Mouse (Mus musculus) kidney, adult 18-20 months (tissue): ENCODE measurements at regions not wholly inside any gene's neighbourhood (a gene's known extent, or its start where the extent isn't known, plus 50 kb on each side); places are given as distances from the start of the nearest gene placed in this dataset.

ENCODE experiments used
- DNase-seq: peaks from one replicate; pipeline ENCODE4 v3.0.0; 2021

DNA sequence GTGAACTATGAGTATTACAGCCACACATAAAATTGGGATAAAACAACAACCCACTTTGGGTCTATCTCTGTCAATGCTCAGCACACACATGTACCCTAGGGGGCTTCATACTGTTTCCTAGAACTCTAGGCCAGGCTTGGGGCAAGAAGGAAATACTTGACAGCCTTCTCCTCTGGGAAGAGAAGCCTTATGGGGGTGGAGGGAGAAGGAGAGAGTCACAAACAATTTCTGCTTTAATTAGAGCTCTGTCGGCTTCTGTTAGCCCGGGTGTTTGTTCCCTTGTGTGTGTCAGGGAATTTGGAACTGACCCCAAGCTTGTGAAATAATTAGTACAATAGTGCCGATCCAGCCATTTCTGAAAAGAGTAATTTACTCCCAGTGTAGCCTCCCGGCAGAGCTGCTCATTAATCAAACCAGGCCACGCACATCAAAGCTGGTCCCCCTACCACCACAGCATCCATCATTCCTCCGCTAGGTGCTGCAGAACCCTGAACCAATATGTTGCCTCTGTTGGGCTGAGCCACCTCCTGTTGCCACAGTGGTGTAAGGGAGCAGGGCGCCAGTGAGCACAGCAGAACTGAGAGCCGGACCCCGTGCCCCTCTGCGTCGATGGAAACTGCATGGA, 307.3 kb downstream of the Tmem114 start:
- DNase-seq, result no peak

DNA sequence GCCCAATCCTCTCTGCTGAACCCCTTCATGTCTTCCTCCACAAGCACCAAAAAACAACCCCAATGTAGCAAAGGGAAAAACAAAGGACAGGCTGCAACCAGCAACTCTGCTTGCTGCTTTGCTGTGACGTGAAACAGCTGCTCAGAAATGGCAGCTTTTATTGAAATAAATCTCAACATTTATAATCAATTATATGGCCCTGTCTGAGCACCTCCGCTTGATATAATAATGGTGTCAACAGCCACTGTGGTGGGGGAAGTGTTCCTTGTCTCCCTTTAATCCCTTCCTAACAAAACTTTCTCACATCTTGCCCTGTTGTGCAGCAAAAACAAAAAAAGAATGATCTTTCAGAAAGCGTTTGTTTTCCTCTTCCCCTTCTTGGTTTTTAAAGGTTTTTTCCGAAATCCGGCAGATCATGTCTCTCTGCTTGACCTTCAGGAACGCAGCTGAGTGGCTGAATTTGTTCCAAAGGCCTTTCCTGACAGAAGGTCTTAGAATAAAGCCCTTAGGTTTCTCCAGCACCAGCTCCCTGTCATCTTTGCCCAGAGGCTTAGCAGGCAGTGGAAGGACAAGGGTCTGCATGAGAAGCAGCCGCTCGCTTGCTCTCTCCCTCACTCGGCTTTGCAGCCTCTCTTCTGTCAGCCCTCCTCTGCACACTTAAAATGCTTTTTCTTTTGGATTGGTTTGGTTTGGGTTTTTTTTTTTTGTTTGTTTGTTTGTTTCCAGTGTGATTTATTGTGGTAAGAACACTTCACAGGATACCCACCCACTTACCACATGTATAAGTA, 313.4 kb downstream of the Tmem114 start:
- DNase-seq, result no peak

DNA sequence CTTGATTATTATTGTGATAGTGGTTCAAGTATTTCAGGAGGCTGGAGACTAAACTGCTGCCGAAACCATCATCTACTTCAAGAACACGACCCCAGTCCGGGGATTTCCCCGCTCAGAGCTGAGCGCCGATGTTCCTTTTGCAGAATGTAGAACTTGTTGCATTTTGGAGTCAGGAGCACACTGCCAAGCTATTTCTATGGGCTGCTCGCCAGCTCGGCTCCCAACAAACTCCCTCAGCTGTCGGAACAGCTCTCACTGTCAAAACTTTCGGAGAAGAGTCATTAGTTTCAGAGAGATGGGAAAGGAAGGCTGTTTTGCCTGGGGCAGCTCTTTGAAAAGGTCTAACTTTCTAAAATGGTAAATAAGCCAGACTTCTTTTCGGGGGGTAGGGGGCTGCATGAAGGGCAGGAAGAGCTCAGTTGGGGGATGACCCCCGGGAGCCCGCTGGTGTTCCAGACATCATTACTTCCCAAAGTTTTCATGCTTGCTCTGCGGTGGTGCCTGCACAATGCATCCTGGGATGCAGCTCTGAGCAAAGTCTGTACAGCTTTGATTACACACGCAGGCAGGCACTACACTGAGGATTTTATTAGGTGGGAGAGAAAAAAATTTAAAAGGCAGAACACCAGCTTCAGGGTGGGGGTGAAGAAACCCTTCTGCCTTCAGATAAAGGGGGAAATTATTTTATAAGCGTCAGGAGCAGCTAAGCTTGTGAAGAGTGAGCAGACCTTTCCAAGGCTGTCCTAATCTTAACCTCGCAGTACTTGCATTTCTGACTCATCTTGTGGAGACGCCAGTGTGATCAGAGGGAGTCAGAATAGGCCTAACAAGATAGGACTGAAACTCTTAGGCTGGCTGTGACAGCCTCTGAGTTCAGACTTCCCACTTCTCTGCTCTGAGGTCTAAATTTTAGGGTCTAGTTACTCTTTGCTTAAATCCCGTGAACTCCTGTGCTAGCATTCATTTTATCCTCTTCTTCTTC, 316.5 kb downstream of the Tmem114 start:
- no peak for DNase-seq

DNA sequence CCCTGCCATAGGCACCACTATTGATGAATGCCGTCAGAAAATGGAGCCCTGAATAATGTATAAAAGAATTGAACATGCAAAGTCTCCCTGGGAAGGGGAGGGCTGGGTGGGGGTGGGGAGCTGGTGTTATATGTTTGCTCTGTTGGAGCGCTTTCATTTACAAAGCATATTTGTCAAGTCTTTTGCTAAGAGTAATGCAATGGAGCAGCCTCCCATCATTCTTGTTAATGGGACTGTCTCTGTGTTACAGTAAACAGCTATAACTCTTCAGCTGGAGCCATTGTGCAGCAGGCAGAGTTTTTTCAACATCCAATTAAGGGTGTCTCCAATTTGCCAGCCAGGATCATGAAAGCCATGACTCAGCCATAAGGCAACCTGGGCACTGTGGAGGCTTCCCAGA, 345.9 kb downstream of the Tmem114 start:
- no peak for DNase-seq

DNA sequence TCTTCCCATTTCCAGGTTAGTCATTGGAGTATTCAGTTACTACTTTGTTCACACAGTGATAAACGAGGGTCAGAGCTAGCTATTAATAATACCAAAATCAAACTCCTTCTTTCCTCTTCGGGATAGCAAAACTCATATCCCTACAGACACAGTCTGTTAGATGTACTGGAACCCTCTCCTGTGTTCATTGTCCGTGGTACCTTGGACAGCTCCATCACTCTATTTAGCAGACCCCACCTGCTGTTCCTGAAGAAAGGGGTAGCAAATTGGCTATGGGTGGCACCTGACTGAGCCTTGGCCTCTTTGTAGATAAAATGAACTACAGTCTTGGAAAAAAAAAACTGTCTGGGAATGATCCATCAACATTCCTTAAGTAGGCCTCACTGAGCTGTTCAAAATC, 346.5 kb downstream of the Tmem114 start:
- DNase-seq, result no peak

DNA sequence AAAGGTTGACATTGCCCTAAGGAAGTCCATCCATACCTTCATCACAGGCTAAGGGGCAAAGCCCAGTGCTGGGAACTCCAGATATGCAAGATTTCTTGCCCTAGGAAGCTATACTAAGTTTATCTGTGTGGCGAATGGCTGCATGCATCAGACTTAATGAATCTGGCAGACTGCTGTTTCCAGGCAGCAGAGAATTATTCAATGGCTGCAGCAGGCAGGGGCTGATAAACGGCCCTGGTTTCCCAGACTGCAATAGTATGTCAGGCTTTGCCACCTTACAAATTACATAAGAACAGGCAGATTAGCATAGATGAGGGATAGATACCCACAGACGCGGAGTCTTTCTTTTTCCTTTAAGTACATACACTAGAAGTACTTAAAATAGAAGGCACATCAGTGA, 350.2 kb downstream of the Tmem114 start:
- DNase-seq, result no peak

DNA sequence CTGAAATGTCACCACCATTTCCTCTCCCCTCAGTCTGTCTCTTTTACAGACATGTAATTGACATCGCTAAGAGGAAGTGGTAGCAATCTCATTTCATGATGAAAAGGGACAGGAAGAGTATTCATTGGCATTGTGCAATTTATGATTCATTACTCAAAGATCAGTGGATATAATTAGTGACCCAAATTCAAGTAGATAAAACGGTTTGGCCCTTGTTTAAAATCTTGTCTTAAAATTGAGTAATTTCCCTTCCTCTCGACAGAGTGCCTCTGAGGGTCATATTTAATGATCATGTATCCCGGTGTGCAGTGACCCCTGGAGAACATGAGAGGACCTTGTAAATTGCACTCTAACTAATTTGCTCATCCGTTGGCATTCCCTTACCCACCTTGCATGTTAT, 371.0 kb downstream of the Tmem114 start:
- DNase-seq, result no peak

DNA sequence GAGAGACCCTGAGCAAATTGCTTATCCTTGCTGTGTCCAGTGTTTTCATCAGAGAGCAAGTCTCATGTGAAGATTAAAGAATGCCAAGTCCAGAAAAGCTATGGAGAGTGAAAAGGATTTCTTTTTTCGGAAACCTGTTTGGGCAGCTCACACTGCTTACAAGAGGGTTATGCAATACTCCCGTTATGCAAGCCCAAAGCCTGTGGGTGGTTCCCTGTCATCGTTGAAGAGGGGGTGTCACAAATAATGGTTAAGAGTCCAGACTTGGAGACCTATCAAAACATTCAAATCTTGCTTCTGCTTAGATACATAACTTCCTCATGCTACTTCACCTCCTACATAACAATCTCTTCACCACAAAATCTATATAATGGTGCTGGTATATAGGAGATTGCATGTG, 416.0 kb downstream of the Tmem114 start:
- DNase-seq, result no peak

DNA sequence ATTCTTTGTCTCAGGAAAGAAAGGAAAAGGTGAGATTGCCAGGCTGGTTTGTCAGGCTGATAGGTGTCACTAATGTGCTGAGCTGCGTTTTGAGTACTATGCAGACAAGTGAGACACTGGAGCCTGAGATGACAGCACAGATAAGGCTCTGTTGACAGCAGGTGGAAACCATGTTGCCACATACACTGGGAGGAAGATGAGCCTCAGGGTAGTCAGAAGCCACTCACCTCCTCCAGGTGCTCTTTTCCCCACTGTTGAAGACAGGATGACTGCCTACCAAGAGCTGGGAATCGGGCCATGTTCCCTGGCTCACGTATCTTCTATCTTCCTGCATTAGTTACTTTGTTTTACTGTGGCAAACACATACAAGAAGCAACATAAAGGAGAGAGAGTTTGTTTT, 418.3 kb downstream of the Tmem114 start:
- DNase-seq, result no peak

DNA sequence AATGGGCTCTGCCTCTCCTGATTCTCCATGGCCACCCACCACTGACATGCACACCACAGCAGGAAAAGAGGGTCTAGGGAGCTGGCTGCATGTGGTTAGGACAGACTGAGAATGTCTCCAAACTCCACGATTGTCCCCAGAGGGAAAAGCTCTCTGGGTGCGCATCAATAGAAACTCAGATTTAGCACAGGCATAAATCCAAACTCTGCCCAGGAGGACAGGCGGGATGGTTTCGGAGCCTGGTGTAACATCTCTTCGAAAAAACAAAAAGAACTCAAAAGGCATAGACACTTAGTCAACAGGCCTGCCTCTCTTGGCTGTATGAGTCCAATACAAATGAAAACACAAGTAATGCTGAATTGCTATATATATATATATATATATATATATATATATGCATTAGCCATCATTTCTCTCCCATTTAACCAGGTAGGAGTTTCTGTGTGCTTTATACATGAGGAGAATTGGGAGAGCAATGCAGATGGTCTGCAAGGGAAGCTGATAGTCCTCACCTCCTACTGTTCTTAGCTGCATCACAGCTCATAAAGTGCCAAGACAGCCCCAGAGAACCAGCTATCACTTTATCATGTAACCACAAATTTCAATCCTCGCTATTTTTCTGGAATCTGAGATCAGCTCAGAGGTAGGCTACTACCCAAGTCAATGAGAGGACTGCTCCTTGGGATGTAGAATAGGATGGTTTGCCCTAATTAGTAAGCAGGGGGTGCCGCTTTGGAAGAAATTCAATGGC, 422.4 kb downstream of the Tmem114 start:
- no peak for DNase-seq

DNA sequence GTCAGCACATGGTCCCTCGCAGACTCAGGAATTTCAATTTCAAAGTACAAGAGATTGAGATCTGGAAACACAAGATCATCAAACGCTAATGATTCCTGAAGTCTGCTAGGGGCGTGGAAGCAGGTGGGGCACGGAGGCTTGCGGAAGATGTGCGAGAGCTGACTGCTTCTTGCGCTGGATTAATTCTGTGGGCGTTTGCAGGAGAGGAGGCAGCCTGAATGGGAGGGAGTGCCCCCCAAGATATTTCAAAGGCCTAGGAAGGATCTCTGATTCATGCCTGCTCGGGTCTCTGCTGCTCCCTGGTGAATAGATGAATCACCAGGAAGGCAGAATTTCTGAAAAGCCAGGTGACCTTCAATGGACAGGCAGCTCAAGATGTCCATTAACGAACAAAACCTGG, 442.1 kb downstream of the Tmem114 start:
- DNase-seq, result no peak

DNA sequence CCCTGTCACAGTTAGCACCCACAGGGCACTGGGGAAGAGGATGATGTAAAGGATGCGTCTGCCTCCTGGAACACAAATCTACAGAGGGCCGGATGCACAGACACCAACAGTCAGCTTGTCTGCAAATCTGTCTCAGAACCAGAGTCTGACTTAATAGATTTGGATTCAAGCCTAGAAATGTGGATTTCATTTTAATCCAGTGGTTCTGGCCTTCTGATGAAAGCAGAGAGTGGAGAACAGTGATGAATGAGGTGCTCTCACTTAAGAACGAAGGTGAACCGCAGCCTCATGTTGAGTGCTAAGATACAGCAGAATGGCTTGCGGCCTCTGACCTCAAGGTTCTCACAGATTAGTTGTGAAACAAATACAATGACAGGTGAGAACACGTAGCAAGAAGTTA, 446.5 kb downstream of the Tmem114 start:
- no peak for DNase-seq

DNA sequence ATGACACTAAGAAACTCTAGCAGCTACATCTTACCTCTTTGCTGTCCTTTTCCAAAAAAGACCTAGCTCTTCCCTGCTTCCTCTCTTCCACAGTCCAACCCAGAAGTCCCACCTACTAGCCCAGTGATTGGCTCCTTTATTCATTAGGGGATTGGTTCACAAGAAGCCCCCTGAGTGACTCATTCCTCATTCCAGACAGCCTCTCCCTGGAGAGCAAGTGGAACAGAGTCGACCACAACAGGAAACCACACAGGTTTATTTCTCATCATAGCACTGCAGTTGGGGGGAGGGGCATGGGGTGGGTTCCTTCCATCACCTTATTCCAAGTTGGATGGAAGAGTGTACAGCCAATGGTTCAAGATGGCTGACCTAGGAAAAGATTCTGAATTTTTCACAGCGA, 473.3 kb downstream of the Tmem114 start:
- DNase-seq, result no peak

DNA sequence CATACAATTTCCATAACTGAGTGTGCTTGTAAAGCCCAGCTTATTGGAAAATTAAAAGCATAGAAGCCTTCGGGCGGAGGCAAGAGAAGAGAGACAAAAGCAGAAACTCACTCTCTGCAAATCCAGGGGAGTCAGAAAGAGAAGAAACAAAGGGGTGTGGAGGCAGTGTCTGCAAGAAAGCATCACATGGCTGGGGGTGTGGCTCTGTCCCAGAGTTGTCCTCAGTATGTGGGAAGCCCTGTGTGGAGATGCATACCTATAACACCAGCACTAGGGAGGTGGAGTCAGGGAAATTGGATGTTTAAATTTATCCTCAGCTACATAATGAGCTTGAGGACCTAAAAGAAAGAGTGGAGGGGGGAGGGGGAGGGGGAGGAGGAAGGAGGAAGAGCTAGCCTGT, 482.6 kb downstream of the Tmem114 start:
- no peak for DNase-seq

DNA sequence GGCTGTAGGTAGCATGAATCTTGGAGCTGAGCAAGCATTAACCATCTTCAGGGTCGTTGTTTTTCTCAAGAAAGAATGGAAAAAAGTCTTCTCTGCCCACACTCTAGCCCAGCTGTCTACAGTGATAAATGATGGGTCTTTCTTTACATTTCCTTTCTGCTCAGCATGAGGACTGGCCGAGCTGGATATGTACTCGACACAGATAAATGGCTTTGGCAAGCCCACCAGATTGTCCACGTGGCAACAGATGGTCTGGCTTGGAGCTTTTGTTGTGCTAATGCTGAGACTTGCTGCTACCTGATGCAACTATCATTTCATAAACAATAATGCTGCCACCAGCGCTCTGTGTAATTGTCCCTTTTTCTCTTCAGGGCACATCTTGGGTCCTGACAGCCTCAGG, 487.8 kb downstream of the Tmem114 start:
- no peak for DNase-seq

DNA sequence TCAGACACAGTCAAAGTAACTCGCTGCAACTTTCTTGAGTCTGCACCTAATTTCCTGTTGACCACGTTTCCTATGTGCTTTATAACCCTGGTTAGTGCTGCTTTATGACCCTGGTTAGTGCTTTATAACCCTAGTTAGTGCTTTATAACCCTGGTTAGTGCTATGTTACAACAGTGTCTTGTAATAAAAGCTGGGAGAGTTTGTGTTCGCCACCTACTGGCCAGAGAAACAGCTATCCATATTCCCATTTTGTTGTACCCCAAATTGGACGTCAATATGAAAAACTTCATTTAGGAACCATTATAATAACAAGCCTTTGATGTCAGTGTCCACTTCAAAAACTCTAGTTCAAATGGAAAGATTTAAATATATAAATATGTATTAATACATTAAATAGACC, 492.6 kb downstream of the Tmem114 start:
- DNase-seq, result no peak

DNA sequence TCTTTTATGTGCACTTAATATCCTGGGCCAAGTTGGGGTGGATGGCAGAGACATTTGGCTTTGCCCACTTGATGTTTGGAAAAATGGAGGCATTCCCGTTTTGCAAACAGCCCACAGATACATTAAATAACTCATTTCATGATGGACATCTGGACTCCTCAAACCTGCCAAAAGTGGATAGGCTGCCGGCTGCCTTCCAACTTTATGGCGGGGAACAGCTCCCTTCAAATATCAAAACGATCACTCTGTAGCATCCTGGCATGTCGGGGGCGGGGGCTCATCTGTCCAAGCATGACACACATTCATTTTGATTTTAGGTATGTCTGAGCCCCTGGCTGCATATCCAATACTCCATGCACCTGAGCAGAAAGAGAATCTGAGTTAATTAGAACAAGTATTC, 493.3 kb downstream of the Tmem114 start:
- DNase-seq, result no peak

DNA sequence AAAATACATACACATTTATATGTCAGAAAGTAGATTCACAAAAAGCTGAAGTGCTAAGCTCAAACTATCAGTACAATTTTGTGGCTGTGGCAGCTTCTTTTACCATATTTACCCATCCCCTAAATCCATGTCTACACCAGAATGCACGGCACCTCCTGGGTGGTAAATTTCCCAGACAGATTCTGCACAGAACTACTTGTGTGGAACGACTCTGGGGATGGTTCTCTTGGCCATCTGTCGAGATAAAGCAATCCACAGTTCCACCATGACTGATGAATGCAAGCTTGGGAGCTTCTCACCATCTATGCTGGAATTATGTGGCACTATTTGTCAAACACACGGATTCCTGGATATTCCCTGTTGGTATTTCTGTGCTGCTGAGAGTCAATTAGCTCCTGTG, 495.8 kb downstream of the Tmem114 start:
- no peak for DNase-seq

DNA sequence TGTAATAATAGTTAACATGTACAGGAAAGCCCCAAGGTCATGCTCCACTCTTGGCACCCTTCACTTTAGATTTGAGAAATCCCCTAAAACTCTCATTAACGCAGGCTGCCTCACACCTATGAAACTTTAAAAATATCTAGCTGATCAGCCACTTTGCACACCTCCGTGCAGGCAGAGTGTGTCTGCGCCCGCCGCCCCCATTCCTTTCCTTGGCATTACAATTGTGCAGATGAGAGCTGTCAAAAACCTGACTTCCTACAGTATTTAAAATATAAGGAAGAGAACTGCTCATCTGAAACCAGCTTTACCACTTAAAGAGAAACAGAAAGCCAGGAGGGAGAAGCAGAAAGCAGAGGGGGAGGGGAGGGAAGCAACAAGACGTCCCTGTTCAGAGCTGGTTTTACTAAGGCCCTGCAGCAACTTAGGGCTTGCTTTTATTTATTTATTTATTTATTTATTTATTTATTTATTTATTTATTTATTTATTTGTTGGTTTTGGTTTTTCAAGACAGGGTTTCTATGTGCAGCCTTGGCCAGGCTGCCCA, 496.5 kb downstream of the Tmem114 start:
- DNase-seq, result no peak

DNA sequence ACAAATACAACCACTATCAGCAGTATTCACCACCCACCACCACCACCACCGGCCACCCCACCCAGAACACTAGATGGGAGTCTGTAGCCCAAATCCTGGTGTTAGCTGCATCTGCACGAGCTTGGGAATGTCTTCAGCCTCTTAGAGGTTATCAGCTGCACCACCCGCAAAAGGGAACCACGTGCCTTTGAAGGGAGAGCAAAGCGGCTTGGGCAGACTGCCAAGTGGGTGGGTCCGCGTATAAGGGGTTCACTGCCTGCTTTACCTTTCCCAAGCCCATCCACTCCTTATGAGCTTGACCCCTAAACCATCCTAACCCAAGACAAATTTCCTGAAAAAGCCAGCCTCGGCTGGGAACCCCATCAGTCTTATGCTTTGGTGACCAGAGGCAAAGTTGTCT, 497.2 kb downstream of the Tmem114 start:
- DNase-seq, result no peak

DNA sequence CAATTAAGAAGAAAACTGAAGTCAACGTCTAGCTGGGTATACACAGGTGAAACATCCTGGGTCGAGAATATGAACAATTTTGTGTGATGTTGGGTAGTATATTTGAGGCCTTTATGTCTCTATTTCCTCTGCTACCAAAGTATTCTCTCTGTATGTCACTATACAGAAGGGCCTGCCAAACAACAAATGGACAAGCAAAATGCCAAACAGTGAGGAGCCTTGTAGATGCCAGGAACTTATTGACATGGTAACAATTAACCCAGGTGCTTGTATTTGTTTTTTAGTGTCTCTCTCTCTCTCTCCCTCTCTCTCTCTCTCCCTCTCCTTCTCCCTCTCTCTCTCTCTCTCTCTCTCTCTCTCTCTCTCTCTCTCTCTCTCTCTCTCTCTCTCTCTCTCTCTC, 529.1 kb downstream of the Tmem114 start:
- no peak for DNase-seq

DNA sequence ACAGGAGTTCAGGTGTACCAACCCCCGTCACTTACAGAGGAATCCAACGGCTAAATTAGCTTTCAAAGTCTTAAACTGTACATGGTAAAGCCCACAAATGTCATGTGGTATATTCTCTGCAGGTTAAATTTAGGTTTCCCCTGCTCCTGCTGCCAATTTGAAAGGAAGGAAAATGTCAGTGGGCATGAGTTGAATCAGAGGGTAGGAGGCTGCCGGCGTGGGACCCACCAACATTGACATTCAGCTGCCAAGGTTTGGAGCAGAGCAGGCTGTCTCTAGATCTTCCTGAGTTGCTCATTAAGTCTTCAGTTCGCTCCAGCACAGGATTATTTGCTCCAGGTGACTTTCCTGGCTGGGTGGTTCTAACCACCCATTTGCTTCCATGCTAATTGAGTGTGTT, 532.1 kb downstream of the Tmem114 start:
- DNase-seq, result no peak

DNA sequence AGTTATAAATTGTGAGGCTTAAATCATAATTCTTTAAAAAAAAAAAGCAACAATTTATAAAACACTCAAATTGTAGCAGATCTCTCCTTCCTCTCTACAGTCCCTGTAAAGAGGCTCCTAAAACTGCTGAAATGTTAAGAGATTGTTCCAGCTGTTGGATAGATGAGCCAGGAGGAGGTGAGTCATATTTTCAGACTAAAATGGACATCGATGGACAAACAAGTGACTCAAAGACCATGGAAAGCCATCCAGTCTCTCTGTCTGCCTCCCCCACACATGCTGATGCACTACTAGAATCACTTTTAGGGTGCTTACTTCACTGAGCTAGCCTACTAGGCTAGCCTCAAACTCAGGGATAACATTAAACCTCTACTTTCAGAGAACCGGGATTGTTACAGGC, 561.5 kb downstream of the Tmem114 start:
- DNase-seq, result no peak
